Mouse (Mus musculus): Measurements from ENCODE around the gene Rab3c.
A peak's percentile ranks its signal among the peaks of the same experiment; 100 is the strongest.

Gene Rab3c

DNA sequence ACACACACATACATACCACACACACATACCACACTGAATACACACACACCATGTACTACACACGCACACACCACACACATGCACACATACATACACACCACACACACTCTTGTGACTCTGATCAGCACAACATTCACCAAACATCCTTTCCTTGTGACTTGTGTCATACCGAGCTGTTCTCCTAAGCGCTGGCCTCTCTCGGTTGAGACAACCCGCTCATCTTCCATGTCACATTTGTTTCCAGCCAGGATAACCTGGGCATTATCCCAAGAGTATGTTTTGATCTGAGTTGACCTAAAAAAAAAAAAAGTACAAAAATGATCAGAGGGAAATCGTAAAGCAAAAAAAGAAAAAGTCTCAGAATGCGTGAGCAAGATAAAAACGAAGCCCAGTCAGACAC, 196.8 kb downstream of the Rab3c start:
- no peak for DNase-seq

DNA sequence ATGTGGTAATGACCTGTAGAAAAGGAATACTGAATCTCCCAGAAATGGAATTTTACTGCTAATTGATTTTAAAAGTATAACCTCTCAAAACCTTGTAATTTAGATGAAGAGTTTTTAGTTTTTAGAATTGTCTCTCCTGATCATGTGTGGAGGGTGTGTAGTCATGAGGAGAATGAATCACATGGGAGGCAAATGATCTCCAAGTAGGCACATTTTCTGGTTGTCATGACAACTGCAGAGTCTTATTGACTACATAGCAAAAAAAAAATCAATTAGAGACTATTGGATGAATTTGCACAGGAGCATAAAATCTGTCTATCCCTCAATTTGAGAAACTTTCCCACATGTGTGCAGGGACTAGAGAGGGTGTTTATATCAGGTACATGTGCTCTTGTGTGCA, 199.6 kb downstream of the Rab3c start:
- DNase-seq = no peak

DNA sequence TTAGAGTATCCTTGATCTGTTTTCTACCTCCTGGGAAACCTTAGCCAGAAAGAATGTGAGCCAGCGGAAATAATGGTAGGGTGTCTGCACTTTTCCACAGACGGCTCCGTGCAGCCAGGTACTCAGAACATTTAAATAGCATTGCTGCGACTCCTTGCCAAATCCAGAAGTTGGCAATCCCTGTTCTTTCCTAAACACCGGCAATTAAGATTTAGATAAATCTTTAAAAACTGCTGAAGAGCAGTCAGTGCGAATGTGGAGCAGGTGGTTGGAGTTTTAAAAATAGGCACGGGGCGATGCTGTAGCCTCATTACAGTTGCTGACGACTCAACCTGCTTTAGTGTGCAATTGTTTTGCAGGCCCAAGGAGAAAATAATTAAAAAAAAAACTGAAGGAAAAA, 205.2 kb downstream of the Rab3c start:
- DNase-seq = no peak

DNA sequence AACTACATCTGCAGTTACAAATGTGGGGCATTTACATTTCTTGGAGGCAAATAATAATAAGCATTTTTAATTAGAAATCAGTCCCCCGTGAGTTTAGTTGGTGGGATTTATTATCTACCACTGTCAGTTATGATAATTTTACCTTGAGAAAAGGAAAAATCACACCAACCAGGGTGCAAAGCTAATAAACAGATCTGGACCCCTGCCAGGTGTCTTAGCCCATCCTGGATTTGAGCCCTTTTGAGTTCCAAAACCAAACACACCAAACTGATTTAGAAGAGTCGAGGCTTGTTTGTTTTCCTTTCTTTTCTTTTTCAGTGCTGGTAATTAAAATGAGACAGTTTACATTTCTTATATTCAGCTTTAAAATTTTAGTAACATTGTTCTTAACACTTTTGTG, 206.6 kb downstream of the Rab3c start:
- DNase-seq = no peak

DNA sequence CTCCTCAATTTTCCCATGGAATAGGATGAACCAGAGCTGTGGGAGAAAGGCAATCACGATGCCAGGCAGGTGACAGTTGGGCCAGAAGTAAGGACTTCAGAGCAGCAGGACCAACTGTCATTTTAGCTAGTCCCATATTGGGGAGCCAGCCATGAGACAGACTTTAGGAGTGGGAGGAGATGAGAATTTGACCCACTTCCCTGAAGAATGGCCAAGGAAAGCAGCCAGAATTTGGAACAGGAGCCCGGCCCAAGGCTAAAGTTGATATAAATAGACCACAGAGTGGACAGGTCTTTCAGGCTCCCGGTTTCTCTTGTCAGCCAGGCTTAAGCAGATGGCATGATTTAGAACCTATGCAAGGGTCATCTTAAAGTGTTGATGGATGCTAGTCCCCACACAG, 213.6 kb downstream of the Rab3c start:
- DNase-seq = peak; percentile 98

DNA sequence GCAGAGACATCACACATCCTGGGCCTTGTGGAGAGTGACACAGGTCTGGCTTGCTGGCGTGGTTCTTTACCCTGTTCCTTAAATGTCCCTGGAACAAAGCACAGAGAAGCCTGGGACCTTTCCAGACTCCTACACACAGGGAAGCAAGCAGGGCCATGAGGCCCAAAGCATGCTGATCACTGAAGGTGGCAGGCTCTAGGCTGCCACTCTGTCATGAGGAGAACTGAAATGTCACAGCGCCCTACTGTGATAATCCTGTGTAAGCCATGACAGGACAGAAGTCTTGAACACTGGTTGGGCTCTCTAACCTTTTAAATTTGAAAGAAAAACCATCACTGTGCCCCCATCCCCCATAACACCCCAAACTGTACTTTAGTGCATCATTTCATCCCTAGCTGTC, 214.1 kb downstream of the Rab3c start:
- DNase-seq = peak; percentile 80

DNA sequence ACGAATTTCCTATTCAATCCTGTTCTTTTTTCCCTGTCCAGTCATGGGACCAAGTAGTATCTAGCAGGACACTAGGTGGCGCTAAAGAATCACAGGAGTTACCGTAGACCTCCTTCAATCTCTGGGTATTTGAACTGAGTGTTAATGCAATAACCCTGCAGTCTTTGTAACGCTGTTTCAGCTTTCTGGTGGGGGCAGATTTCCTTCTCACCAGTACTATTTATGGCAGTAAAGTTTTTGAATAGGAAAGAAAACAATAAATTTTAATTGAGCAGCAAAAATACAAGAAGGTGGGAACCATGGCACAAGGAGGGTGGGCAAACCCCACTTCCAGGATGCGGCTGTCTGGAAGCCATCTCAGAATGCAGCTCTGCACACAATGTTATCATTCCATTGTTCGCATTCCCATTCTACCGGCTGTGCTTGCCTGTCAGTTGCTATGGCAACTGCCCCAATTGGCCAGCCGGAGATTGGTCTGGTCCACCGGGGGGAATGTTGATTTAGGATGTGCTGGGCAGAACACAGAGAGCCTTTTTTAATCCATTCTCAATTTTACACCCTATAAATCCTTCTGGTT, 217.9 kb downstream of the Rab3c start:
- peak; percentile 89 for DNase-seq

DNA sequence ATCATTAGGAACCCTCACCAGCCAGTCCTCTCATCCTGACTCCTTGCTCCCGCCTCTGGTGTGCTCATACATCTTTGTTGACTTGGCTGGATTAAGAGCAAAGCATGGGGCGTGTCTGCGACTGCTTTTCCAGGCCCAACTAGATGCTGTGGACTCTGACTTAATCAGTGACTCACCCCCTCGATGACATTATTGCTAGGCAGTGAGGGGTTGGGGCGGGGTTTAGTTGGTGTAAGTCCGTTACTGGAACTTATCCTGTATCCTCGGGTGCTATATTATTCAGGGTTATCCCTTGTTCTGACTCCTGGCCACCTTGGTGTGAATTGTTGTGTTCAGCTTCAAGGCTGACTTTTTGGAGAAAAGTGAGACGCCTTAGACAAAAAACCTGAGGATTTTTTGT, 218.5 kb downstream of the Rab3c start:
- DNase-seq = no peak

DNA sequence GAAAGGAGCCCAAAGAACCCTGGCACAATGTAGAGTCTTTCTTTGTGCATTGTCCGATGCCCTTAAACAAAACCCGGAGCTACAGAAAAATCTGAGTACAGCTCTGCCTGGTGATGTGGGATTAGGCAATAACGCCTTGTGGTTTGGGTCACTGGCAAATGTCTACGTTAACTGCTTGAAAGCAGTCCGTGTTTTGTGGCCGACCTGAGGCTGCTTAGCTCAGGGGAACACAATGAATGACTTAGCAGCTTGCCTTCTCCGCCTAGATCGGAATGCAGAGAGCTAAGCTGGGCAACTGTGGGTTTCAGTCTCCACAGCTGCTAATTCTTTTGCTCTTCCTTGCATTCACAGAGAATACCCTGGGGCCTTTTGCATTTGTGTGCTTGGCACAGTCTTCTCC, 226.3 kb downstream of the Rab3c start:
- no peak for DNase-seq

DNA sequence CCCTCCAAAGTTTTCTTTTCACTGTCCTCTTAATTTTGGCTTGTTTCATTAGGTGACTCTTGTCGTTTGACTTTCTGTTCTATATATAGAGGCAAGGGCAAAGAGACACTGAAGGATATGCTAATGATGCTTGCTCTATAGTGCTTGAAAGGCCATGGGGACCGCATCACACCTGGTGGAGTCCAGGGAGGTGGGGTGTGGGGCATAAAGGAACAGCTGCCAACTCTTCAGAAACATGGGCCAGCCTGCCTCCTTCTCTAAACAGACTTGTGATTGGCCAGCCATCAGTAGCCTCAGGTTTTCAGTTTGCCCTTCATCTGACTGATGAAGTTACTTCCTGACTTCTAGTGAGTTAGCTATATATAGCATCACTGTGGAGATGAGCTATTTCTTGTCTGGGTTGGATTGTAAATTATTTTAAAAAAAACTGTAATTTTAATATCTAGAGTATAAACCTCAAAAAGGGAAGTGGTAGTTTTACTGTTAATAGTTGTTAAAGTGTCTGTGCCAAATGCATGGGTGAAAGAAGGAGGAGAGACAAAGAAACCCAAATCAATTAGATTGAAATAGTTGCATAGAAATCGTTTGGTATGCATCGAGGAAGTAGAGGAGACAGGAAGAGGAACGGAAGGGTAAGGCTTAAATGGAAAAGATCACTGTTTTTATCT, 231.9 kb downstream of the Rab3c start:
- DNase-seq = no peak

DNA sequence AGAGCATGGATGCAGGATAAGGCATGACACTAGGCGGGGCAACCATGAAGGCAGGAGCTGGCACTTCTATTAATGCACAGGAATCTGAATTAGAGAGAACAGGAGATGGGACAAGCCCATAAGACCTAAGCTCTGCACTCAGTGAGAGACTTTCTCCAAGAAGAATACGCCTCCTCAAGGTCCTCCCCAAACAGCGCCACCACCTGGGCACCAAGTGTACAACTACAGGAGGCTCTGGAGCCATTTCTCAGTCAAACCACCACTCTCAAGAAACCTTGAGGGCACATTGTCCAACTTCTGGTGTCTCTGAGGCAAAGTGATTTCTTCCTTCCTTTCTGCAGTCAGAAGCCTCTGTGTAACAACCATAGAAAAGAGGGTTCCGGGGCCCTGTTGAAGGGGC, 236.4 kb downstream of the Rab3c start:
- no peak for DNase-seq

DNA sequence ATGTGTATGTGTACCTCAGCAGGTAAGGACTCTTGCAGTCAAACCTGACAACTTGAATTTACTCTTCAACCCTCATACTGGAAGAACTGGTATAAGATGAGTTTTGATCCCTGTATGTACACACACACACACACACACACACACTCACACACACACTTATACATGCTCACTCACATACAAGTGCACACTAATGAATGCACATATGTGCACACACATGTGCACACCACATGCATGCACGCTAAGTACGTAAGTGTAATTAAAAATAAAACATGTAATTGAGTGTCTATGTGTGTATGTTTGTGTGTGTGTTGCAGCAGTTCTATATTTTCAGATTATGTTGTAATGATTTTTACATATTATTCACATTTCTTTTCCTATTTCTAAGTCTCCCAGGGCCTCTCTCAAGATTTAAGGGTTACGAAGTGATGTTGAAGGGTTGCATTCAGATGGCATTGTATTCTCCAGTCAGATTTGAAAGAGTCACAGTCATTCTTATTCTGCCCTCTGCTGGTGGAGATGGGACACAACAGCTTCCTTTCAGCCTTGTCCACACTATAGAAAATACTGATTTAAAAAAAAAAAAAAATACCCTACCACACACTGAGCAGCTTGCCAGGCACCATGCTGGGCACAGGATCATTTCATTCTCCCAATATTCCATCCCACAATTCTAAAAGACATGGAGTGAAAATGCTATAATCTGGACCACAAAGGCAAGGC, 240.9 kb downstream of the Rab3c start:
- peak; percentile 31 for DNase-seq

DNA sequence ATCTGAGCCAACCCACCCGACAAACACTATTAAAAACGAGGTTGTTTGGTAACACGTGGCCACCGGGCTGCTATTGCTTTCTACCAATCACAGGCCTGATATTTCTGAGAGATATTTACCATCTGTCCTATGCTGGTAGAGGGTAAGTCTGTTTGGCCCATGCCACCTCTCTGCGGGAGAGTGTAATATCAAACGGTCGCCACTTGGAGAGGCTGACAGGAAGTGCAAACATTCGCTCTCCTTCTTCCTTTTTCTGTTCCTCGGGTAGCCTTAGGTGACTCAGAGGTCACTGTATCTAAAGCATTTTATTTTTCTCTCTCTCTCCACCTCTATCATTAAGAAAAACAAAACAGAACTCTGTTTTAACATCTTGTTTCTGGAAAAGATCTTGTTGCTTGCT, 241.6 kb downstream of the Rab3c start:
- DNase-seq = no peak

DNA sequence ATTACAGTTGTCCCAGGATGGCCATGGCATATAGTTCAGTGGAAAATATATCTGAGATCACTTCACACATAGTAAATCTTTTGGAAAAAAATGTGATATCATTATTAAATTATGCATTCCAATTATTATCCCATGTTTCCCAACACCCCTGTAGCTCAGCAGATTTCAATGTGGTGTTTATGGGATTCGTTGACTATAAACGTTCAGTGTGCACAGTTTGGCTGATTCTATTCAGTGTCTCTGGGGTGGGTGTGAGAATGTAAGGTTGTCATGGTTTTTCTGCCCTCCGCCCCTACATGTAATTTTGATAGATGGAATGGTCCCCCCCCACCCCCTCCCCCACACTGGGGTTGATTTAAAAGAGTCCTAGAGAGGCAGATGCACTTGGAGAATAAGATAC, 242.3 kb downstream of the Rab3c start:
- DNase-seq = no peak

DNA sequence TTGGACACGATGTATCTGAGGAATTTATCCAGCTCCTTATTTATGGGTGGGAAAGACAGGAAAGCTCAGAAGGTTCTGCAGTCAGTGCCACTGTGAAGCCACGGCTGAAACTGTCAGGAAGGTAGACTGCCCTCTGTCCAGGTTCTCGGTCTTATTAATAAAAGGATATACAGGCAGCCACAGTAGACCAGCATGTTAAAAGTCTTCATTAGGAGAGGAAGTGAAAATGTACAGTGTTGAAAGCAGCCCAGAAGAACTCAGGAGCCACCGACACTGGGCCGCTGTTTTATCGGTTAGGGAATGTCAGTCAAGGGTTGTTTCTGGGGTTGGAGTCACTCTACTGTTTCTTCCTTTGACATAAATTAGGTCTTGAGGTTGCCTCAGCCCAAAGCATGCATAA, 245.9 kb downstream of the Rab3c start:
- DNase-seq = no peak

DNA sequence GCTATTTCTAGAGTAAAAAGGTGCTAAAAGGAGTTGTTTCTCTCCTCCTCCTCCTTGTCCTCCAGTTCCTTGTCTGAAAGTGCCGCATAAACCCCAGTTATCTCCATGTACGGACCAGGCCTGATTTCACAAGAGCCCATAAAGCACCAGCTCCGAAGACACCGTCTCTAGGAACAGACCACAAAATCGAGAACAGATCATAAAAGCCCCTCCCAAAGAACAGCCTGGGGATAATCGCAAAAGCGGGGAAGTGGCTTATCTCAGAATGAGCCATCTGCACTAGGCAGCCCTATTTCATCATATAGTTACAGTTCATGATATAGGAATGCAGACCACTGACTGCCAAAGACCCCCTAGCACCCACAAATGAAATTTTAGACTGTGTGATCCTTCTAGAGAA, 246.8 kb downstream of the Rab3c start:
- DNase-seq = no peak

DNA sequence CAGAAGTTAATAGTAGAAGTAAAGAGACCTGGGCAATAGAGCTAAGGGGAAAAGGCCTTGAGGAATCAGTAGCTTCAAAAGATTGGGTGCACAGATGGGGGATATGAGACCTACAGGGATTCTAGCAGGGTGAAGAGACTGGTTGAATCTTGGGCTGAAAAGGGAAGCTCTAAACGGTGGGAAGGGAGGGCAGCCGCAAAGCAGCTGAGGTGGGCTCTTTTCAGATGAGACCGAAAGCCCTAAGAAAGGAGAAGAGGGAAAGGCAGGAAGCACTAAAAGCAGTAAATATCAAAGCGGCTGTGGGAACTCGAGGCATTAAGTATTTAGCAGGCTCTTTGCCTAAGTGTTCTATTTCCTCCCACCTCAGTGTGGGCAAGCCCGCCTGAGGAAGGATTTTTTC, 248.9 kb downstream of the Rab3c start:
- DNase-seq = no peak

DNA sequence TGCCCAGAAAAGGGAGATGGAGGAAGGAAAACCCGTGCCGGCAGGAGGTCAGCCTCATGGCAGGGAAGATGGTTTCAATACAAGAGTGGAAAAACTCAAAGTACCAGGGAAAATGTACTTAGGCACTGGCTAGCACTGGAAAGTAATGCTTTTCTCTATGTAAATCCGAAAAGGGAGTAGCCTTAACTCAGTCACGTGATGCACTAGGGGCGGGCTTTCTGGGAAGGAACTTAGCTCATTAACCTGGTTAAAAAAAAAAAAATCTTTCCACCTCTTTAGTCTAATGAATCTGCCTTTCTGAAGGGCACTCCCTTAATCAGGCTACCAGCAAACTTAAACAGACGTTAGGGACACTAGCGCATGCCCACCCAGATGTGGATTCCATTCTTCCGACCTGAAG, 249.7 kb downstream of the Rab3c start:
- no peak for DNase-seq

DNA sequence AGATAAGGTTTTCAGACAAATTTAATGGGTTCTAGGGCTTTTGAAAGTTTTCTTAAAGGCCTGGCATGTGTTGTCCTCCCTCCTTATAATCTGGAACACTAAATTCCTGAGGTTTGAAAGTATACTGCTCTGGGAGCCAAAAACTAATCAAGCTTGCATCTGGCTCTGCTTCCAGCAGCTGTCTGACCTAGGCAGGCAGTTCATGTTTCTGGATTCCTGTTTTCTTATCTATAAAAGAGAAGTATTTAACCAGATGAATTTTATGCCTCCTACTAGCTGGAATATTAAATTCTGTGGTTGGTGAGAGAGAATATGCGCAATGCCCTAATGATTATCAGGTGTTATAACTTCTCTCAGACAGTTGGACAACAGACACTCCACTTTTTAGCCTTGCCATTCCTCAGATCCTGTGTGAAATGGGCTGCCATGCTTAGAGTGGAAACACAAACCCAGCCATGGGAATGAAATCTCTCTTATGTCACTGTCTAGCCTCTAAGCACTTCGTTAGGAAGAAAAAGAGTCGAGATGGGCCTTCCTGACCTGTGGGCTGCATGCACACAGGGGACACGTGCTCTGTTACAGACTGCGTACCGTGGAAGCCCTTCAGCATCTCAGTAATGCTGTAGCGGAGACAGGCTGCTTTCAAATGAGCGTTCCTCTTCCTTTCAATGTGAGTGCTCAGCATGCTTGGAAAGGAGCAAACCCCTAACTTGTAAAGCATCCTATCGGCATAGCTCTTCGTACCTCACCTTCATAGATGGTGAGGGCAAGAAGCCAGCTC, 256.2 kb downstream of the Rab3c start:
- no peak for DNase-seq

DNA sequence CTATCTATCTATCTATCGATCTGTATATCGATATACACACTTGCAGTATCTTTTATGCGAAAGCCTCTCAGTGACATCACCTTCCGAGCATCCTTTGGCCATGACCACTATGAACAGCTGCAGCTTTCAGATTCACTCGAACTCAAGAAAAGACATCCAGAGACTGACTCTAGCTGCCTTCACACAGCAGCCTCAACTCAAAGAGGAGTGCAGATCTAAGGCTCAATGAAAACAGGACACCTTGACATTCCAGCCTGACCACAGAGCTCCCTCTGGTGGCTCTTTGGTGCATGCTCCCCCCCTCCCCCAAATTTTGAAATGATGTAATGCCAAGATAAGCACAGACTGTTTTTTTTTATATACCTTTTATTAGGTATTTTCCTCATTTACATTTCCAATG, 257.8 kb downstream of the Rab3c start:
- DNase-seq = peak; percentile 15

DNA sequence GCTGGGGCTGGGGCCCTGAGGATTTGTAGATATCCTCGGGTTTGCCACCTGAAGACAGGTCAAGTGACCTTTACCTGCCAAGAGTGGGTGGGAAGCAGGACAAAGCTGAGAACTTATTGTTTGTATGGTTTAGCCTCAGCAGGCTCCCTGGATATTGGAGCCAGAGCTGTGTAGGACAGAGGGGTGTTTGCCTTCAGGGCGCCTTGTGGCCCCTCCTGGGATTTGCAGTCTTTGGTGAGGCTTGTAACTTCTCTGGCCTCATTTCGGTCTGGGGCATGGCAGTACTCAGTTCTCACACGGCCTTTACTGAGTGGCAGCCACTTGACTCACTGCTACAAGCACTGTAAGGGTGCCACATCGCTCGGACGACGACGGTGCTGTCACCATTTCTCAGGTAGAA, 261.0 kb downstream of the Rab3c start:
- no peak for DNase-seq

DNA sequence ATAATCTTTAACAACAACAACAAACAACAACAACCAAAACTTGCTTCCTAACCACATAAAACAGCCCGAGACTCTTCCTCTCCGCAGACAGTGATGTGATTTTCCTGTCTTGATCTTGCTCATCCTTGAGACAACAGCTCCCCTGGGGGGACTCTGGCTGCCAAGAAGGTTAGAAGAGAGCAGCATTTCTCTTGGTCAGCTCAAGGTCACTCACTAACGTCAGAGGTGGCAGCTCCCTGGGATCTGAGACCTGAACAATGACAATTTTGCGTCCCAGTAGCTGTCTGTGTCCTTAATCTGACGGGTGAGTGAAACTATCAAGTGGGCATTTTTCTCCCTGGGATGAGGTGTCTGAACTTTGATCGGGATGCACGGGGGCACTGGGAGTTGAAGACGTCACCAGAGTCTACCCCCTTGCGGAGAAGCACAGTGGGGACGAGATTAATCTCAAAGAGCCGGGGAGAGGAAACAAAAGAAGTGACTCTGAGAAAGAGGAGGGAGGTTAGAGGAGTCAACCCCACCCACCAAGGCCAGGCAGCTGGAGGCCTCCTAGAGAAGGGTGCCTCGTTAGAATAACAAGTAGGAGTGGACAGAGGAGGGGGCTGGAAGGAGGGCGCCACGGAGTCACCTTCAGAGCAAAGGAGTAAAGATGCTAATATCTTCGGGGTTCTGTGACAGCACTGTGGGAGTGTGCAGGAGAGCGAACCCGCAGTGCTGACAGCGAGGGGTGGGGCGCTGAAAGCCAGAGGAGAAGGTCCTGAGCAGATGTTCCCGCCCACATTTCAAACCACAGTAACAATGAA, 261.7 kb downstream of the Rab3c start:
- peak; percentile 9 for DNase-seq

DNA sequence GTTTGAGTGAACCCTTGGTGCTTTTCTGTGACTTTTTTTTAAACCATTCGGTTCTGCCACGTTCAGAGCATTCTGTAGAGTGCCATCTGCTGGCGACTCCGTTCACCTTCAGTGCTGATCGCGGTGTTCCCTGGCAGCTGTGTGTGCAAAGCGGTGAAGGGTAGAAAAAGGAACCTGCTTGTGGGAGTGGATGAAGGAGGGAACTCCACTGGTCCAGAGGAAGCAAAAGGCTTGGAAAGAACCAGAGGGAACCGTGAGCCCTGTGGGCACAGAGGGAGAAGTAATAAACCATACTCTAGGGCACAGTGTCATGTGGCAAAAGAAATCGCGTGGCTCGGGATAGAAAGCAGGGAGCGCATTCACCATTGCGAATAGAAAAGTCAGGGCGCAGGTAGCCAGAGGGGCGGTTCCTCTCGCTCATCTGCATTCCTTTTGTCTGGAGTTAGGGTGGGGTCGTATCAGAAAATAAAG, 262.3 kb downstream of the Rab3c start:
- peak; percentile 84 for DNase-seq
